Comparison of ENCODE assay signal across 7 mouse cellular contexts in the genomic region with DNA sequence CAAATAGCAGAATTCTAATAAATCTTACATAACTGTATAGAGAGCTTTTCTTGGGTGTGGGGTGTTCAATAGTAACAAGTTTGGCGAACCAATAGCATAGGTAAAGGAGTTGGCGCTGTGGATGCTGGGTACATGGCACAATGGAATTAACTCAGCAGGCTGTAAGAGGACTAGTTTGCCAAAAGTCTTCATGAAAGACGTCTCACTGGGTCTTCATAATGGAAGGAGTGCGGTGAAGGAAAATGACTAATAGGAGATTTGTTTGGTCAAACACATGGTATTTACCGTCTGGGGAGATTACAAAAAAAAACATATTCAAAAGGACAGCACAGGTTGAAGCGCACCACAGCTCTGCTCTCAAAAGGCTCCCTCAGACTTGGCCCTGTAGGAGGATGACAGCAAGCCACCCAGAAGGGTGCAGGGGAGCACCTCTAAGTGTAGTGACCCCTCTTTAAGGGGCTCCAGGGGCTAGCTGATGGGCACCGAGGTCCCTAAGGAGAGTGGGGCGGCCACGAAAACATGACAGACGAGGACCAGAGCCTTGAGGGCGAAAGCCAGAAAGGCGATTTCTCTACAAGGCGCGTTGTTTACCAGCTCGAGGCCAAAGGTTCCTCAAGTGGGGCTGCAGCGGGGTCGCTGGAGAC. TPM values are rescaled to one million over a fixed set of nuclear protein-coding genes. Genes with fewer than 3 reads are reported as not detected.
A peak's percentile ranks its signal among the peaks of the same experiment; 100 is the strongest.
DNase-seq lines count a peak whose midpoint lies in the region; ATAC-seq and TF ChIP-seq lines count a peak whose summit lies in the region.

No protein-coding gene starts in this region.

- no peak for TF ChIP-seq POLR2A in cortical plate, adult 2 months (IDR thresholded peaks at IDR 0.05; ENCODE audit: extremely low read depth, insufficient read depth, low read length)

- peak; percentile 33; the same call in 1 of the 2 replicates for ATAC-seq in lung, embryonic 14.5 days (ENCODE audit: insufficient read depth)
- peak; percentile 14 for ATAC-seq in megakaryocyte-erythroid progenitor cell, adult 5-6 weeks (replicated peaks; ENCODE audit: low FRiP score, low TSS enrichment, poor library complexity, severe bottlenecking)

- no peaks in the 10 kb centered on the region for H3K27me3 ChIP-seq in lung, embryonic 14.5 days (ENCODE audit: insufficient read depth, low read length)
- H3K27me3 ChIP-seq in hindbrain, embryonic 10.5 days (ENCODE audit: insufficient read depth, poor library complexity, severe bottlenecking) = no peaks in the 10 kb centered on the region

- WGBS in lung, embryonic 14.5 days = 16% methylated on average over 17 of the region's 17 CpGs
- WGBS in hindbrain, embryonic 10.5 days = 13% methylated on average over 17 of the region's 17 CpGs

- H3K36me3 ChIP-seq in lung, embryonic 14.5 days (ENCODE audit: insufficient read depth) = no peaks in the 10 kb centered on the region
- H3K36me3 ChIP-seq in hindbrain, embryonic 10.5 days = no peaks in the 10 kb centered on the region; the same call in 1 of the 2 replicates

- peak overlapping the region; percentile 98 for H3K27ac ChIP-seq in lung, embryonic 14.5 days (ENCODE audit: low read depth)
- peak overlapping the region; percentile 95 for H3K27ac ChIP-seq in cortical plate, adult 2 months (ENCODE audit: insufficient read depth, low read length)
- H3K27ac ChIP-seq in hindbrain, embryonic 10.5 days = peak overlapping the region; percentile 100

- H3K4me3 ChIP-seq in lung, embryonic 14.5 days (ENCODE audit: low read depth, low read length) = peak overlapping the region; percentile 94
- peak overlapping the region; percentile 90 for H3K4me3 ChIP-seq in cortical plate, adult 2 months (ENCODE audit: insufficient read depth, low read length)
- peak overlapping the region; percentile 96 for H3K4me3 ChIP-seq in hindbrain, embryonic 10.5 days

- intact Hi-C loops in left cerebral cortex, postnatal 10 days (cut with DNase I) = no loop called here

- no peaks in the 10 kb centered on the region for H3K9me3 ChIP-seq in lung, embryonic 14.5 days (ENCODE audit: low read depth, low read length)
- no peaks in the 10 kb centered on the region for H3K9me3 ChIP-seq in hindbrain, embryonic 10.5 days

- H3K4me2 ChIP-seq in lung, embryonic 14.5 days = peak overlapping the region; percentile 88

- peaks cover 25% of the 10 kb centered on the region for H3K4me1 ChIP-seq in lung, embryonic 14.5 days (ENCODE audit: insufficient read depth)
- H3K4me1 ChIP-seq in cortical plate, adult 2 months (ENCODE audit: control insufficient read depth, insufficient read depth, low read length) = peaks cover 5% of the 10 kb centered on the region; the same call in 1 of the 2 replicates
- H3K4me1 ChIP-seq in hindbrain, embryonic 10.5 days (replicated peaks) = peaks cover 34% of the 10 kb centered on the region

- peak overlapping the region; percentile 98 for H3K9ac ChIP-seq in lung, embryonic 14.5 days

- no peak for DNase-seq in lung, embryonic 14.5 days
- no peak for DNase-seq in lung, adult 18-20 months
- DNase-seq in hindbrain, embryonic 10.5 days (ENCODE audit: low spot score) = no peak
- no peak for DNase-seq in thymus, postnatal 36 days
- DNase-seq in left cerebral cortex, postnatal 10 days (ENCODE audit: extremely low spot score in 1 of 2, low spot score in 2 of 2) = no peak

- no peak for TF ChIP-seq CTCF in lung, embryonic 14.5 days (IDR thresholded peaks at IDR 0.05; ENCODE audit: low read depth)
- TF ChIP-seq CTCF in cortical plate, adult 2 months (IDR thresholded peaks at IDR 0.05; ENCODE audit: extremely low read depth, insufficient read depth, low read length) = no peak

RNA-seq across cellular contexts. Expression of gene Usp47, which starts 0.7 kb away (rescaled TPM):
- polyA plus RNA-seq in lung, embryonic 14.5 days (2014; fragmentation: Nextera tagmentation; extraction: Ambion mirVana) = 91.1 and 92.1 TPM in 2 replicates
- polyA plus RNA-seq in cortical plate, adult 2 months (2012; rRNA removed) = 32.8 and 34.9 TPM in 2 replicates
- polyA plus RNA-seq in hindbrain, embryonic 10.5 days (2016; fragmentation: Nextera tagmentation; extraction: Ambion mirVana) = 70.9 and 82.0 TPM in 2 replicates
- 52.0 and 66.9 TPM in 2 replicates for total RNA-seq in megakaryocyte-erythroid progenitor cell, adult 5-6 weeks (2014; fragmentation: Nextera tagmentation)
- 146 and 170 TPM in 2 replicates for total RNA-seq in megakaryocyte-erythroid progenitor cell, adult 5-6 weeks (2017)
- 10 to 100 TPM; 70.2 to 70.8 TPM for total RNA-seq in left cerebral cortex, postnatal 10 days (2021)
